Mouse (Mus musculus): ENCODE data around the gene Tnrc18.
"Not testable (repeated sequence)": the region's sequence is repeated elsewhere in the genome, so short reads cannot be mapped to it uniquely, and the experiment has no call there.

The Tnrc18 gene

GRCm38 (mm10) chr5:142817524-142818434 is at the start of gene Tnrc18:
TSS of gene Tnrc18 (minus strand) at chr5:142817662.
- DNase-seq: peak; percentile 99

GRCm38 (mm10) chr5:142857763-142858229 is 40.3 kb upstream of the Tnrc18 start:
- peak; percentile 82 for DNase-seq

GRCm38 (mm10) chr5:142856408-142856807 is 38.9 kb upstream of the Tnrc18 start:
- DNase-seq: no peak

- peak; percentile 67 for DNase-seq
These were observed 37.4 kb upstream of the Tnrc18 start for GRCm38 (mm10) chr5:142854877-142855276.

GRCm38 (mm10) chr5:142853585-142853984 is 36.1 kb upstream of the Tnrc18 start:
- DNase-seq: no peak

GRCm38 (mm10) chr5:142851681-142852049 is 34.2 kb upstream of the Tnrc18 start:
- DNase-seq: no peak

GRCm38 (mm10) chr5:142850916-142851680 is 33.6 kb upstream of the Tnrc18 start:
- no peak for DNase-seq

- no peak for DNase-seq
These were observed 33.0 kb upstream of the Tnrc18 start for GRCm38 (mm10) chr5:142850476-142850875.

- DNase-seq: no peak
These were observed 31.4 kb upstream of the Tnrc18 start for GRCm38 (mm10) chr5:142848911-142849310.

GRCm38 (mm10) chr5:142848149-142848548 is 30.7 kb upstream of the Tnrc18 start:
- DNase-seq: no peak

GRCm38 (mm10) chr5:142844467-142844866 is 27.0 kb upstream of the Tnrc18 start:
- DNase-seq: no peak

GRCm38 (mm10) chr5:142842137-142842642 is 24.7 kb upstream of the Tnrc18 start:
- peak; percentile 31 for DNase-seq

GRCm38 (mm10) chr5:142841372-142842136 is 24.1 kb upstream of the Tnrc18 start:
- DNase-seq: no peak

GRCm38 (mm10) chr5:142837427-142837826 is 20.0 kb upstream of the Tnrc18 start:
- not testable (repeated sequence) for DNase-seq

- DNase-seq: no peak
These were observed 19.4 kb upstream of the Tnrc18 start for GRCm38 (mm10) chr5:142836891-142837290.

- DNase-seq: no peak
These were observed 16.4 kb upstream of the Tnrc18 start for GRCm38 (mm10) chr5:142833646-142834438.

GRCm38 (mm10) chr5:142826131-142826530 is 8.7 kb upstream of the Tnrc18 start:
- DNase-seq: no peak

- no peak for DNase-seq
These were observed 8.2 kb upstream of the Tnrc18 start for GRCm38 (mm10) chr5:142825665-142826064.

- DNase-seq: no peak
These were observed 6.6 kb upstream of the Tnrc18 start for GRCm38 (mm10) chr5:142824091-142824490.

- peak; percentile 71 for DNase-seq
These were observed 5.9 kb upstream of the Tnrc18 start for GRCm38 (mm10) chr5:142823096-142824062.

Measured in right cerebral cortex, postnatal 14 days (tissue).